Mouse (Mus musculus) hindlimb bud, embryonic 11.5 days (tissue): ENCODE measurements around the gene Adgrg3.
"Not testable (repeated sequence)": the region's sequence is repeated elsewhere in the genome, so short reads cannot be mapped to it uniquely, and the experiment has no call there.

Source experiments
- DNase-seq: peaks from one replicate; pipeline ENCODE4 v3.0.0-alpha.2; 2012; ENCODE audit warnings: low read depth, low spot score; ENCODE audit errors: extremely low spot score

Gene Adgrg3

DNA sequence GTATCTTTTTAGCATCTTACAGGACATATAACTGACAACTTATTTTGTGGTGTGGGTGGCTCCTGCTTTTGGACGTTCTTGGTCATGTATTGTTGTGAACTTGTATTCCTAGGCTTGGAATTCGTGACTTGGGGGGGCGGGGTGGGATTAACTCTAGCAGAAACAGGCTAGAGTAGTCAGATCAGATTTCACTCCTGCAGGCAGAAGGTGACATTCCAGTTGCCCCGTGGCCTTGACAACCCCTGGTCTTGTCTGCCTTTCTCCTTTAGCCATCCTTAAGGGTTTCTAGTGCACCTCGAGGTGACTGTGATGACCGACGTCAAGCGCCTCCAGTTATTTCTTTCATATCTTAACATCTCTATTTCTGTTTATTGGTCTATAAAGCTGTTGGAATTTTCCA is 5.7 kb downstream of the Adgrg3 start:
- DNase-seq: no peak

DNA sequence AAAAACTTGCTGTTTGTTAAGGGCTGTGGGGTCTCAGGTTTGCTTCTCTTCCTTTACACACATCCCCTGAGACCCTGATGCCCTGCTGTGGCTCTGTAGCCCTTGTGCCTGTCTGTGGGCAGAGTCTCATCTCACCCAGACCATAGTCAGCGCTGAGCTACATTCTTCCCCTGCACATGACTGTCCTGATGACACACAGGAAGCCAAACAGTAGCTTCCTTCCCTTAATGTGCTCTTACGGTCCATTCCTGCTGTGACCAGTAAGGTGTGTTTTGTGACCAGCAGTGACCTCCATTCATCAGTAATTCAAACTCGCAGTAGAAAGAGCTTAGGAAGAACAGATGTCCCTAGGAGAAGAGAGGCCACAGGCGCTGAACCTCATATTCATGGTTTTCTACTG is 6.9 kb downstream of the Adgrg3 start:
- DNase-seq: no peak

GRCm38 (mm10) chr8:95025421-95025820 is 7.9 kb downstream of the Adgrg3 start:
- no peak for DNase-seq

- DNase-seq: not testable (repeated sequence)
These were observed 10.9 kb downstream of the Adgrg3 start for GRCm38 (mm10) chr8:95028391-95028790.

DNA sequence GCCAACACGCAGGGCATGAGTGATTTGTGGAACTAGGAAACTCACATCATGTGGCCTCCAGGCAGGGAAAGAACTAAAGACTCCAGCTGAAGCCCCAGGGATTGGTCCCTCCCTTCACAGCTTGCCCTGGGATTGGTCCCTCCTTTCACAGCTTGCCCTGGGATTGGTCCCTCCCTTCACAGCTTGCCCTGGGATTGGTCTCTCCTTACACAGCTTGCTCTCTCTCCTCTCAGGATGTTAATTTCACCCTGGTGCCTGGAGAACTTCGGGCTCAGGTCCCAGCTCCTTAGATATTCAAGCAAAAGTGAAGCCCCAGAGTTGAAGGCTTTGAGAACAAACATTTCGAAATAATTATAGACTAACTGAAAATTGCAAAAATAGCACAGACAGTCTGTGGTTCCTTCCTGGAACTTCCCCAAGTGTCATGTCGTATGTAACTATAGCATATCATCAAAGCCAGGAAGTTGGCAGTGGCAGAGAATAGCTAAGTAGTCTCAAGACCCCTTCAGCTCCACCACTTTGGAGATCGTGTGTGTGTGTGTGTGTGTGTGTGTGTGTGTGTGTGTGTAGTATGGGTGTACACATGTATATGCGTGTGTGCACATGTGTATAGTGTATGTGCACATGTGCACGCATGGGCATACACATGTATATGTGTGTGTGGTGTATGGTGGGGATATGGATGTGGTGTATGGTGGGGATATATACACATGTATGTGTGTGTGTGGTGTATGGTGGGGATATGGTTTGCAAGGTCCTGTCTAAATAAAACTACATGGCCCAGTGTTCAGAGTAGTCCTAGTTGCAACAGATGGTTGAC is 19.8 kb downstream of the Adgrg3 start:
- no peak for DNase-seq

- no peak for DNase-seq
These were observed 24.6 kb downstream of the Adgrg3 start for GRCm38 (mm10) chr8:95041883-95042784.

DNA sequence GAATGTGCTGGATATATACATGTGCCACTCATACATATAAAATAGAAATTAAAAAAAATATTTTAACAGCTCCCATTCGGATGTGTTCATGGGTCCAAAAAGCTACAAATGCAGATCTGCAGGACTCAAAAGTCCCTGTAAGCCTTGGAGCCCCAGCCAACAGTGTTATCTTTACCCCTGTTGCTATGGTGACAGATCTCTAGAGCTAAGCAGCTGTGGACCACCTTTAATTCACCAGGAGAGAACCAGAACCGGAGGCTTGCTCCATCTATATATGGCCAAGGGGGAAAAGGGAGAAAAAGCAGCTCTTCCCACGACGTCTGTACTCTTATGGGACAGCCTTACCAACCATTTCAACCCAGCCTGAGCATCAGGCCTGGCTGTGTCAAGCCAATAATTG is 27.3 kb downstream of the Adgrg3 start:
- no peak for DNase-seq

GRCm38 (mm10) chr8:95046982-95047381 is 29.5 kb downstream of the Adgrg3 start:
- no peak for DNase-seq

- no peak for DNase-seq
These were observed 30.6 kb downstream of the Adgrg3 start for GRCm38 (mm10) chr8:95047884-95048680.

DNA sequence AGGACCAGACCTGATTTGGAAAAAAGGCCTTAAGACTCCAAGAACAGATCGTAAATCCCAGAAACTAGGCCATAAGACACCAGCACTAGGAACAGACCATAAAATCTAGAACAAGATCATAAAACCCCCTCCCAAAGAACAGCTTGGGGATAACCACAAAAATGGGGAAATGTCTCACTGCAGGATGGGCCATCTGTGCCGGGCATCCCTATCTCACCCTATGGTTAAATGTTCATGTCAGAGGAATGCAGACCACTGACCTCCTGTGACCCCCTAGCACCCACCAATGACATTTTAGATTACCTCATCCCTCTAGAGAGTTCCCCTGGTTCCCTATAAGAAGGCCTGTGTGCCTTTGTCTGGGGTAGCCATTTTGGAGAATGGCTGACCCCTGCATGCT is 32.1 kb downstream of the Adgrg3 start:
- DNase-seq: no peak

DNA sequence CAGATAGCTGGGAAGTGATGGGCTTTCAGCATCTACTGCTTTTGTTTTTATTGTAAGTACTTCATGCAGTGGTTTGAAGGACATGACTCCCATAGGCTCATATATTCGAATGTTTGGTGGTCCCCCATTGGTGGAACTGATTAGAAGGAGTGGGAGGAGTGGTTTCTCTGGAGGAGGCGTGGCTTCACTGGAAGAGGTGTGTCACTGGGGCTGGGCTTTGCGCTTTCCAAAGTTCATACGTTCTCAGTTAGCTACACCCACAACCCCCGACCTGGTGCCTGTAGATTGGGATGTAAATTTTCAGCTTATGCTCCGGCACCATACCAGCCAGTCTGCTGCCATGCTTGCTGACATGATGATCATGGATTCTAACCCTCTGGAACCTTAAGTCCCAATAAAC is 36.9 kb downstream of the Adgrg3 start:
- DNase-seq: no peak

DNA sequence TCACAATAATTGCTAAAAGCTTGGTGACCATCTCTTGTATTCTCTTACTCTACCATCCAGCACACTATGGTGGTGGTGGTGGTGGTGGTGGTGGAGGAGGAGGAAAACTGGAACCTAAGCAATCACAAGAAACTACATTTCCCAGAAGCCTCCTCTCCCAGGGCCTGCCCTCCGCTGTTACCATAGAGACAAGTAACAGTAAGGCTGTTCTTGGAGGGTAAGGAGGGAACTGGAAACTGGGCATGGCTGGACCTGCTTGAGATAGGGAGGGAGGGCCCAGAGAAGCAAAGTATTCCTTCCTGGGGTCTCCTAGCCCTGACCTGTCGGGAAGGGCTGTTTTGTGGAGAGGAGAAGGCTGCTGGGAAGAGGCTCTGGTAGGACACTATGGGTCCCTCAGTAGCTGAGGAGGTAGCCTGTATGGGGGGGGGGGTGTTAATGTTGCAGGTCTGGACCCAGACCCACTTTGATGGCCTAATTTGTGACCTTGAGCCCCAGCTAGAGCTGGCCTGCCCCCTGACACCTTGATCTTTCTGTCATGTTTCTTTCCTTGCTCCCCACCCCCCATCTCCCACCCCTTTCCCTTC is 37.5 kb downstream of the Adgrg3 start, which contains the start of gene Drc7:
Gene Drc7 (plus strand): TSS at position 177 of the 584 bp plus-strand sequence.
- no peak for DNase-seq

DNA sequence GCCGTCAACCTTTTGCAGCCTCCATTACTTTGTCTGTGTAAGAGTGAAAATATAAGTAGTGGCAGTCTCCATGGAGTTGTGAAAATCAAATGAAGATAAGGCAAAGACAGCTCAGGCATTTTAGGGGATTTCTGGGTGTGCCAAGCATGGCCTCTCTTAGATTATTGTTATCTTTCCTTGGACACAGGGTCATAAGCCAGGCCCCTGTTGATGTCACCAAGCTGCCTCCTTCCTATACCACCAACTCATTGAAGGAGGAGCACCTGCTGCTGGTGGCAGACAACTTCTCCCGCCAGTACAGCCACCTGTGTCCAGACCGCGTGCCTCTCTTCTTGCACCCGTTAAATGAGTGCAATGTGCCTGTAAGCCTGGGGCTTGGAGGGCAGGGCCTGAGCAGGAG is 38.9 kb downstream of the Adgrg3 start:
- no peak for DNase-seq

DNA sequence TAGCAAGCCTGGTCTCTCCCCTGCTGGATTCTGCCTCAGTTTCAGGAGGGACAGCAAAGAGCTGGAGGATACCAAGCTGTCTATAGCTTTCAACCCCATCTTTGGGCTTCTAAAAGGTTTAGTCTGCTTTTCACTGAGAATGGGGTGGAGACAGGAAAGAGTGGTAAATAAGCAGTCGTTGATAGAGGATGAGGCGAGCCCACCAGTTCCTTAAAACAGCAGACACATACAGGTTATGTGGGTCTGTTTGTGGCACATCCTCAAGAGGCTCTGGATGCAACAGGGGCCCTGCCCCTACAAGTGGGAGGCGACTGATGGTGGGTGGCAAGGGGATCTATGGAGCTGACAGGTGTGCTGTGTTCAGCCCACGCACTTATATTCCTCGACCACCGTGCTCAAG is 41.2 kb downstream of the Adgrg3 start:
- DNase-seq: no peak

- no peak for DNase-seq
These were observed 42.5 kb downstream of the Adgrg3 start for GRCm38 (mm10) chr8:95059812-95060533.

- DNase-seq: no peak
These were observed 47.0 kb downstream of the Adgrg3 start for GRCm38 (mm10) chr8:95064531-95064930.

DNA sequence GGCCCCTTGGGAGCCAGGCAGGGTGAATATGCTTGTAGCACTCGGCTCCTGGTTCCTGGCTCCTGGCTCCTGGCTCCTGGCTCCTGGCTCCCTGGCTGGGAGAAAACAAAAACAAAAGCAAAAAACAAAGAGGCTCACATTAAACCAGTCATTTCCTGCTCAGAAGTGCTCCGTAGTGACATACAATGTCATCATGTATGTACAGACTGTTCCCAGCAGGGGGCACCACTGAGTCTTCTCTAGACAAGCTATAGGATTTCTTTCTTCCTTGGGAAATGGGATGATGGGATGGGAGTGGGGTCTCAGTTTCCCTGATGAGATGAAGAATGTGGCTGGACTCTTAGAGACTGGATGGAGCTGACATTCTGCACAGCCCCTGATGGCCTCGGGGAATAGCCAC is 50.1 kb downstream of the Adgrg3 start:
- DNase-seq: no peak

- DNase-seq: no peak
These were observed 58.0 kb downstream of the Adgrg3 start for GRCm38 (mm10) chr8:95075504-95075903.

DNA sequence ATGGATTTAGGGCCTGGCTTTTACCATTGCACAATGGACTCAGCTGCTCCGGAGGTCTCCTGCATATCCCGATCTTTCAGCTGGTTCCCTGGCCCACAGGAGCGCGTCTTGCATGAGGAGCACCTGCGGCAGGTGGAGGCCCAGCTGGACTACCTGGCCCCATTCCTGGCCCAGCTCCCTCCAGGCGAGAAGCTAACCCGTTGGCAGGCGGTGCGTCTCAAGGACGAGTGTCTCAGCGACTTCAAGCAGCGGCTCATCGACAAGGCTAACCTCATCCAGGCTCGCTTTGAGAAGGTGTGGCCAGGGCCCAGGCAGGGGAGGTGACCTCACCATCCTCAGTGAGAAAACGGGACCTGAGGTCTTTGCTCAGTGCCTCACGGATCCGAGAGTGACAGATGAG is 58.7 kb downstream of the Adgrg3 start:
- DNase-seq: no peak

DNA sequence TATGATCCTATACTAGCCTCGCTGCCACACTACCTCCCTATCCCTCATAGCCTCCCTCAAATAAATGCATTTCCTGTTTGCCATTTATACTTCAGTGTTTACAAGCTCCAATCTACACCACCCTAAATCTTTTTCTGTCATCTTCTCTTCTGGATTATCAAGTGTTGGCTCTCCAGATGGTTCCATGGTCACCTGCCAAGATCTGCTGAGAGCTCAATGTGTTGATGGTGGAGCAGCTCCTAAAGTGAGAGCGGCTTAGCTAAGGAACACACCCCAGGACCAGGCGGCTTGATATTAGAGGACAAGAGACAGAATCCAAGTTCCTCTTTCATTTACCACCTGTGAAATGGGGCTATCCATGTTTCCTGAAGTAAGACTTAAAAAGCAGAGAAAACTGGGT is 60.6 kb downstream of the Adgrg3 start:
- DNase-seq: no peak
